Mouse (Mus musculus): ENCODE results near the gene Dapl1.
A peak's percentile ranks its signal among the peaks of the same experiment; 100 is the strongest.

Dapl1 gene

GRCm38 (mm10) chr2:59484438-59484837, at the start of gene Dapl1:
Dapl1 (plus strand) TSS chr2:59484653.
- no peak for DNase-seq (ENCODE audit: low read depth, low spot score)

DNA sequence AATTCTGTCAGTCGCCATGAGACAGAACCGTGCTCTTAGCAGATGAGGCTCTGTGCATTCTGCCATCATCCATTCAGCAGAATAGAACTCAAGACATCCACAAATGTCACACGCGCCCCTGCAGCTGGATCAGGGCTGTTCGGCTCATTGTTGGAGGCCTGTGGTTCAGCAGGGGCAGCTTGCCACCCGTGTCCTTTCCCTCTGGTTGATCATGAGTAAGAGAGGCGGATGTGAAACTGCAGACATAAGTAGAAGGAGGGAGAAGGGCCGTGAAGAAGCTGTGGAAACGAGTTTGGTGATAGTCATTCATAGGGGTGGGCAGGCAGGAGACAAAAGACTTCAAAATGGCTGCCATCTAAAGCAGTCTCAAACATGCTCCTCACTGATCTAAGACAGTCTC, 49.6 kb upstream of the Dapl1 start:
- DNase-seq (ENCODE audit: low read depth, low spot score) = no peak

DNA sequence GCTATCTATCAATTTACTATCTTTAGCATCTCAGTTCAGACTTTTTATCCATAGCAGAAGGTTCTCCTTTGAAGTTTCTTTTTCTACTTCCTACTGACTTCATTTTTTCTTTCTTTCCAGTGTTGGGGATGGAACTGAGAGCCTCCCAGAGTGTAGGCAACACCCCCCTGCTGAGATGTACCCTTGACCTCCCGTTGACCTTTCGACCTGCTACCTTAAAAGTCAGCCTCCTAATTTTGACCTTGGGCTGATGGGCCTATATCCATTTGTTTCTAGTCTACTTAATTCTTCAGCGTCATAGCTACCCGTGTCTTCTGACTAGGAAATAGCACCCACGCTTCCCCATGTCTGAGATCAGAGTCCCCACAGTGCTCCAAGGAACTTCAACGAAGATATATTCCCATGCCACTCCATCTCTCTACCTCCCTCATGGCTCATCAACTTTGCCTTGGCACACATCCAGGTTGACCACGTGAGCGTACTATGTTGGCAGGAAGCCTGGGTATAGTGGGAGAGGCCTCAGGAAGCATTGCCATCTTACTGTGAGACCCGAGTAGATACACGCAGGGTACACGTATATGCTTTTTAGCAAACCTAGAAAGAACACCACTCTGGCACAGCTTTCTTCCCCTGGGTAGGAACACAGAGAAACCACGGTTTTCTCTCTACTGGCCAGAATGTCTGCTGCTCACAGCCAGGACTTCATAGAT, 46.6 kb upstream of the Dapl1 start:
- DNase-seq (ENCODE audit: low read depth, low spot score) = peak; percentile 86

- peak; percentile 92 for DNase-seq (ENCODE audit: low read depth, low spot score)
Observed at GRCm38 (mm10) chr2:59438479-59438935, 45.9 kb upstream of the Dapl1 start.

DNA sequence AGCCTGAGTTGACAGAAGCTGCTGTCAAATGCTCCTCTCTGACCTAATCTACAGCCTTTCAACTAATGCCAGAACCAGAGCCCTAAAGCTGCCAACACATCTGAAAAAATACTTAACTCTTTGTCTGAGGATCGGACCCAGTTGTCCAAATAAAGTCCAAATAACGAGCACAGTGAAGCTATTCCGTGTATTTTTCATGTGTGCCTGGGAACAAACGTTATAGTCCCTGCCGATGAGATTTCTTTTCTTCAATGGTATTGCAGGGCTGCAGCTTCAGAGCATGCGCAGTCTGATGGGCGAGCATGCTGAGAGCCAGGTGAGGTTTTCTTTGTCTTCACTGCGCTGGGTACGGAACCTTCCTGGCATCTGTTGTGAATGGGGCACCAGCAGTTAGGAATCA, 44.6 kb upstream of the Dapl1 start:
- no peak for DNase-seq (ENCODE audit: low read depth, low spot score)

GRCm38 (mm10) chr2:59440481-59440880, 44.0 kb upstream of the Dapl1 start:
- DNase-seq (ENCODE audit: low read depth, low spot score) = peak; percentile 62

DNA sequence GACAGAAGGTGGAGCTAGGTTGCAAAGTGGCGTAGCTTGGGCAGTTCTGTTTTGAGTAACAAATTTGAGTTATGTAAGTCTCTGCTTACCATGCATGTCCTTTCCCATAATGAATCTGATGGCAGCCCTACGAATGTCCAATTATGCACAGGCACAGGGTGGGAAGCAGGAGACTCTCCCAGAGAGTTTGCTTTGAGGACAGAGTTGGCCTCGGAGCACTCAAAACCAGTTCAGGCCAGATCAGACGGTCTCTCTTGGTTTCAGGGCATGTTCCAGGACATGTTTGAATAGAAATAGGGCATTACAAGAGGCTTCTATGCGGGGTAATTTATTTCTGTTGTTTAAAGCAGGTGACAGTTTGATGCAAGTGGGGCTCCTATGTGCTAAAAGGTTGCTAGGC, 42.8 kb upstream of the Dapl1 start:
- DNase-seq (ENCODE audit: low read depth, low spot score) = no peak

DNA sequence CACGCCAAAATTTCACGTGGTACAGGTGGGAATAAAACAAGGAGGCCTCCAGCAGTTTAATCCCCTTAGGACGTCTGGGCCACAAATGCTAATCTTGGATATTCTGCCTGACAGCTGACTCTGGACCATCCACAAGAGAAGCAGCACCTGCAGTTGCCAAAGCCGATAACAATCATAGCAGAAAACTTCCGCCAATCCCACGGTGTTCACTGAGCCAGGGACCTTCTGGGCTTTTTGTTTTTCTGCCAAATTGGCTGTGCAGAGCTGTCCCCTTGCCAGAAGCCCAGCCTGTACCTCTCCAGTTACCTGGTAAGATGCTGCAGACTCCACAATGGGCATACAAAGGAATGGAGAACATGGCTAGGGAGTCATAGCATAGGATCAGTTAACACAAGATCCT, 37.8 kb upstream of the Dapl1 start:
- DNase-seq (ENCODE audit: low read depth, low spot score) = no peak

- DNase-seq (ENCODE audit: low read depth, low spot score) = no peak
Observed at GRCm38 (mm10) chr2:59447712-59448111, 36.7 kb upstream of the Dapl1 start.

GRCm38 (mm10) chr2:59448516-59448915, 35.9 kb upstream of the Dapl1 start:
- no peak for DNase-seq (ENCODE audit: low read depth, low spot score)

- DNase-seq (ENCODE audit: low read depth, low spot score) = no peak
Observed at GRCm38 (mm10) chr2:59448921-59449320, 35.5 kb upstream of the Dapl1 start.

GRCm38 (mm10) chr2:59451675-59452074, 32.8 kb upstream of the Dapl1 start:
- DNase-seq (ENCODE audit: low read depth, low spot score) = no peak

- DNase-seq (ENCODE audit: low read depth, low spot score) = no peak
Observed at GRCm38 (mm10) chr2:59452102-59452501, 32.4 kb upstream of the Dapl1 start.

DNA sequence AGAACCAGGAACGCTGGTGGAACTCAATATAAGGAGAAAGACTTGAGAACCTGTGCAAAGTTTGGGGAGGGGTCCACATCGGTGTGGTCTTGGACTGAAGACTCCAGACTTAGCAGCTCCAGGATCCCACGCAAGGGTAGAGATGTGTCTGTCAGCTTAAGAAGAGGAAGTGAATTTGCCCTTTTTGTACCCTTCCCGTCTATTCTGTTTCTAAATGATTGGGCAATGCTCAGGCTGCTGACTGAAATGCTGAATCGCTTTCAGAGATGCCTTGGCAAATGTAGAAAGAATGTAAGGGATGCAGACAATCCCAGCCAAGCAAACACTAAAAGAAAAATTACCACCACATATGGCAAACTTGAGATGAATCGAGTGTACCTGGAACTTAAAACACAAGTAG, 22.4 kb upstream of the Dapl1 start:
- DNase-seq (ENCODE audit: low read depth, low spot score) = no peak

- DNase-seq (ENCODE audit: low read depth, low spot score) = no peak
Observed at GRCm38 (mm10) chr2:59463428-59464182, 20.8 kb upstream of the Dapl1 start.

- no peak for DNase-seq (ENCODE audit: low read depth, low spot score)
Observed at GRCm38 (mm10) chr2:59465671-59466070, 18.8 kb upstream of the Dapl1 start.

GRCm38 (mm10) chr2:59466358-59466757, 18.1 kb upstream of the Dapl1 start:
- DNase-seq (ENCODE audit: low read depth, low spot score) = no peak

GRCm38 (mm10) chr2:59467085-59467484, 17.4 kb upstream of the Dapl1 start:
- DNase-seq (ENCODE audit: low read depth, low spot score) = no peak

DNA sequence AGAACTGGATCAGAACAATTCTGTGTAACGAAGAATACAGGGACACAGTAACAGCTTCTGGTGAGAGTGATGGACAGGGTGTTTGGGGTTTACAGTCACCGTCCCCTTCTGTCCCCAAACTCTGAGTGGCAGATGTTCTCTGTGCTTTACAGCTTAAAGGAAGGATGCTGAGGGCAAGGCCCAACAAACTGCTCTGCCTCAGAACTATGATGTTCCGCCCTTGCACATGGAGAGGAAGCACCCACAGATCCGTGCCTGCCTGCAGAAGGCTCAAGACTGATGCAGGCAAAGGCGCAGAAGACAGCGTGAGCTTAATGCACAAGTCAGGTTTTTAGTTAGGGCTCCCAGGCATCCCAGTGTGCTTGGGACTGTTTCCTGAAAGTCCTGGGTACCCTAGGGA, 16.5 kb upstream of the Dapl1 start:
- DNase-seq (ENCODE audit: low read depth, low spot score) = no peak

DNA sequence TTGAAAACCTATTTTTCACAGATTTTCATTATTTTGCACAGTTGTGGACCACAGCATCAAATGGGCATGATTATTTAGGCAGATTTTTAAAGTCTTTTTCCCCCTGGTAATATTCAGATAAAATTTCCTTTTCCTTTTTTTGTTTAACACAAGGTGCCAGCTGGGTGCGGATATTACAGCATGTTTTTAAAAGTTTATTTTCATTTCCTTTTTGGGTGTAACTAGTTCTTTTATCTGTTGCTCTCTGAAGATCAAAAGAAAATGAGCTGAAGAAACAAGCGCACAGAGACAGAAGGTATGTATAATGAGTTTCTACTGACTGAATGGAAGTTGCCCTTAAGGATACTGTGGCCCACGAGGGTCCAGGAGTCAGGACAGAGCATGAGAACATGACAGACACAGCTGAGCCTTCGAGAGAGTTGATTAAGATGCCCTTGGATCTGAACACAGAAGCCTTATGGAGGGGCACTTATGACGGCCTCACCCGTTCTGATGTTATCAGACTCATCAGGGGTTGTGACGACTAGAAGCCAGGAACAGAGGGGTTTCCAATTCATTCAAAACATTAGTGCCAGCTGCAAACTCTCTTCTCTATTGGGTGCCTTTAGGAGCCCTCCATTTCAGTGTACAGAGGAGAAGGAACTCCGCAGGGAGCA, 14.7 kb upstream of the Dapl1 start:
- DNase-seq (ENCODE audit: low read depth, low spot score) = no peak

GRCm38 (mm10) chr2:59470326-59471031, 14.0 kb upstream of the Dapl1 start:
- DNase-seq (ENCODE audit: low read depth, low spot score) = no peak
